Mouse (Mus musculus): ENCODE measurements around the gene Col5a2.

- no peak for TF ChIP-seq CTCF (IDR thresholded peaks at IDR 0.05; ENCODE audit: low read depth)
- TF ChIP-seq EP300 (IDR thresholded peaks at IDR 0.05; ENCODE audit: low read depth), result no peak
Observed at GRCm38 (mm10) chr1:45531486-45531885, 28.4 kb upstream of the Col5a2 start.

Data from heart, postnatal 0 days (tissue).